Mouse (Mus musculus): Measurements from ENCODE around the gene Trrap. TPM values are rescaled to one million over a fixed set of nuclear protein-coding genes. Genes with fewer than 3 reads are reported as not detected.
A peak's percentile ranks its signal among the peaks of the same experiment; 100 is the strongest.

Gene Trrap
- polyA plus RNA-seq, 1 experiment from 2014 or later = 14.3 TPM

DNA sequence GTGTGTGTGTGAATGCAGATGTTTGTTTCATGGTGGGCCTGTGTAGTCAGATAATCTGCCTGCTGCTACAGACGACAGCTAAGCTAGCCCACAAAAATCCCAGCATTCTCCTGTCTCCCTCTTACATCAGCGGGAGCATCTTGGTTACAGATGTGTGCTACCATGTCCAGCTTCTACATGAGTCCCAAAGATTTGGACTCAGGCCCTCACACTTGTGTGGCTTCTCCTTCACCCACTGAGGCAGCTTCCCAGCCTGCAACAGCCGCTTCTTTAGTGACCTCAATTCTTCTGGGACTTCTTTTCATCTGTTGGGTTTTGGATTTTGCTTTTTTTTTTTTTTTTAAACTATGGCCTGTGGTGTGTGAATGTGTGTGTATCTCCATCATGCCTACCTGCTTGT, 105.3 kb downstream of the Trrap start:
- WGBS (ENCODE audit: insufficient replicate concordance) = 57% methylated on average over 3 of the region's 3 CpGs
- H3K4me2 ChIP-seq = no peak overlapping the region
- no peaks in the 10 kb centered on the region for H3K36me3 ChIP-seq
- no peaks in the 10 kb centered on the region for H3K9me3 ChIP-seq (replicated peaks)
- H3K27ac ChIP-seq = no peak overlapping the region
- H3K9ac ChIP-seq = no peak overlapping the region
- no peak overlapping the region for H3K4me3 ChIP-seq (replicated peaks)
- DNase-seq (no peak), ATAC-seq (ENCODE audit: low read depth) (no peak)
- H3K27me3 ChIP-seq = no peaks in the 10 kb centered on the region
- H3K4me1 ChIP-seq (replicated peaks) = peaks cover 14% of the 10 kb centered on the region

DNA sequence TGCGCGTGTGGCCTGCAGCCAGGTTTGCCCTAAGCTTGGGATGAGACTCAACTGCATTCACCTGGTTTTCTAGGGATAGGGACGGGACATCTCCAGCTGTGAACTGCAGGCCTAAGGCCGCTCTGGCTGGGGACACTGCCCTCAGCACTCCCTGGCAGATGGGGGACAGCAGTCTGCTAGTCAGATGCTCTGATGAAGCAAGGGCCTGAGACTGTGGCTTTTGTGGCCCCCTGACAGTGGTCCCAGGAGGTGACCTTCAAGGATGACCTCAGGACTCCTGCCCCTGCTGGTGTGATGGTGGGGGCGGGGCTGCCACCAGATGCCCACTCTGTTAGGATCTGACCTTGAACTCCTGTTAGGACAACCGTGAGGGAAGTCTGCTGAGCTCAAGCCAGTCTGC, 107.7 kb downstream of the Trrap start:
- 78% methylated on average over 6 of the region's 6 CpGs for WGBS (ENCODE audit: insufficient replicate concordance)
- Histone ChIP-seq H3K4me2 (no peak overlapping the region), H3K9me3 (replicated peaks) (no peaks in the 10 kb centered on the region), H3K9ac (no peak overlapping the region), H3K4me1 (replicated peaks) (peaks cover 10% of the 10 kb centered on the region), H3K36me3 (0 out of 2 replicates have a peak, but pooled peaks cover 2% of the 10 kb centered on the region), H3K4me3 (replicated peaks) (no peak overlapping the region), H3K27me3 (no peaks in the 10 kb centered on the region), H3K27ac (no peak overlapping the region)
- DNase-seq (no peak), ATAC-seq (ENCODE audit: low read depth) (no peak)

DNA sequence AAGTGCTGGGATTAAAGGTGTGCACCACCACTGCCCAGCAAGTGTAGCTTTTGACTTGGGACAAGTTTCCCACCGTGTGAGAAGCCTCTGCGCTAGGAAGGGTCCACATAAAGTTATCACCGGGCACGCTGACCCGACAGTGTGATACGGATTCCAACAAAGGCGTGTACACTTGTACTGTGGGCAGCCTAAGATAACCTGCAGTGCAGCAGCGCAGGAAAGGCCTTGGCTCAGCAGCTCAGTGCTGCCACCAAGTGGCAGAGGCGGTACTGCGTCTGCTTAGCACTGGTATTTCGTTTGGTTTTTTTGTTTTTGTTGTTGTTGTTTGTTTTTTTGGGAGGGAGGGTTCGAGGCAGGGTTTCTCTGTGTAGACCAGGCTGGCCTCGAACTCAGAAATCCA, 108.4 kb downstream of the Trrap start:
- H3K4me2 ChIP-seq = no peak overlapping the region
- peak; percentile 78 for ATAC-seq (ENCODE audit: low read depth)
- H3K4me1 ChIP-seq (replicated peaks) = peaks cover 10% of the 10 kb centered on the region
- no peak overlapping the region for H3K4me3 ChIP-seq (replicated peaks)
- H3K9ac ChIP-seq = no peak overlapping the region
- 0 out of 2 replicates have a peak, but pooled peaks cover 2% of the 10 kb centered on the region for H3K36me3 ChIP-seq
- H3K27me3 ChIP-seq = no peaks in the 10 kb centered on the region
- H3K9me3 ChIP-seq (replicated peaks) = no peaks in the 10 kb centered on the region
- no peak overlapping the region for H3K27ac ChIP-seq
- DNase-seq = peak; percentile 48
- 3% methylated on average over 13 of the region's 13 CpGs for WGBS (ENCODE audit: insufficient replicate concordance)

DNA sequence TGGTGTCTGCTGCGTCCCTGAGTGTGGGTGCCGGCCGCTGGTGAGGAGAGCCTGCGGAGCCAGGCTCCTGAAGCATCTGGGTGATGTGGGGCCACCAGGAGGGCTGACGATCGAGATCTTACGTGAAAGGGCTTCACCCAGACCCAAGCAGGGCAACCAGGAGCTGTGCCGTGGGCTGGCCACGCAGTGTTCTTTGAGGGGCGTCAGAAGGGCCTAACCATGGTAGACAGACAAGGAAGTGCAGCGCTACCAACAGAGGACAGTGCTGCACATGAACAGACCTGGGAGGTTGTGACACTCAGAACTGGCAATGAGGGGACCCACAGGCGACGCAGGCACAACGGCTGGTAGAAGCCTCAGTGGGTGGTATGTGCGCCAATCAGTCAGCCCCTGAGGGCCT, 109.5 kb downstream of the Trrap start:
- no peak for ATAC-seq (ENCODE audit: low read depth)
- WGBS (ENCODE audit: insufficient replicate concordance) = 88% methylated on average over 15 of the region's 15 CpGs
- DNase-seq = no peak

DNA sequence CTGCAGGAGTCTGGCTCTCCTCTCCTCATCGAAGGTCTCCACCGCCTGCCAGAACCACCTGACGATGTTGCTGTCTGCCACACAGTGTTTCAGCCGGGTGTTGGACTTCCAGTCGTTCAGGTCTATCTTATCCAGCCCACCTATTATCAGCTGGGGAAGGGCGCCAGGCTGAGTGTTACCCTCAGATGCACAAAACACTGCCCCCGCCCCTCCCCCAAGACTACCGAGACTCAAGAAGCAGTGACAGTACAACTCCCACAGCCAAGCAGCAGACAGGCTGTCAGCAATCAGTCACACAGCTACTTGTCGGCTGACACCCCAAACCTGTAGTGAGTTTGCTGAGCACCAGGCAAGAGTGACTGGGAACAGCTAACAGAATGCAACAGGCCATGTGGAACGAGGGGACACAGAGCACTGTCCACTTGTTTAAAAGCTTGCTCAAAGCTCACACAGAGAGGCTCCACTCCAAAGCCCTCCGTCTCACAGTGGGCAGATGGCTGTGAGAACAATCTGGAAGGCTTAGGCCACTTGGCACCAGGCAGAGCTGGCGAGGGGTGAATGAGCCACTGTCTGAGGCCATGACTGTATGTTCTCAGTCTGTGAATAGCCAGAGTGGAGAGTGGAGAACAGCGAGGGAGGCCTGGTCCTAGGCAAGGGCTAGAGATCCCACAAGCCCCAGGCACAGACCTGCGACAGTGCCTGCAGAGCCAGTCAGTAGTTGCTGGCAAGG, 114.3 kb downstream of the Trrap start:
- peaks cover 13% of the 10 kb centered on the region for H3K36me3 ChIP-seq
- no peak overlapping the region for H3K9ac ChIP-seq
- H3K27ac ChIP-seq = no peak overlapping the region
- H3K27me3 ChIP-seq = no peaks in the 10 kb centered on the region
- H3K9me3 ChIP-seq (replicated peaks) = no peaks in the 10 kb centered on the region
- 60% methylated on average over 14 of the region's 14 CpGs for WGBS (ENCODE audit: insufficient replicate concordance)
- no peak for DNase-seq
- no peak overlapping the region for H3K4me3 ChIP-seq (replicated peaks)
- H3K4me2 ChIP-seq = no peak overlapping the region
- no peaks in the 10 kb centered on the region for H3K4me1 ChIP-seq (replicated peaks)
- no peak for ATAC-seq (ENCODE audit: low read depth)

More for the DNA sequence above, 109.5 kb downstream of the Trrap start:
- Histone ChIP-seq H3K27ac (no peak overlapping the region), H3K4me3 (replicated peaks) (no peak overlapping the region), H3K4me1 (replicated peaks) (peaks cover 10% of the 10 kb centered on the region), H3K27me3 (no peaks in the 10 kb centered on the region), H3K9me3 (replicated peaks) (no peaks in the 10 kb centered on the region), H3K9ac (no peak overlapping the region), H3K4me2 (no peak overlapping the region), H3K36me3 (0 out of 2 replicates have a peak, but pooled peaks cover 2% of the 10 kb centered on the region)

DNA sequence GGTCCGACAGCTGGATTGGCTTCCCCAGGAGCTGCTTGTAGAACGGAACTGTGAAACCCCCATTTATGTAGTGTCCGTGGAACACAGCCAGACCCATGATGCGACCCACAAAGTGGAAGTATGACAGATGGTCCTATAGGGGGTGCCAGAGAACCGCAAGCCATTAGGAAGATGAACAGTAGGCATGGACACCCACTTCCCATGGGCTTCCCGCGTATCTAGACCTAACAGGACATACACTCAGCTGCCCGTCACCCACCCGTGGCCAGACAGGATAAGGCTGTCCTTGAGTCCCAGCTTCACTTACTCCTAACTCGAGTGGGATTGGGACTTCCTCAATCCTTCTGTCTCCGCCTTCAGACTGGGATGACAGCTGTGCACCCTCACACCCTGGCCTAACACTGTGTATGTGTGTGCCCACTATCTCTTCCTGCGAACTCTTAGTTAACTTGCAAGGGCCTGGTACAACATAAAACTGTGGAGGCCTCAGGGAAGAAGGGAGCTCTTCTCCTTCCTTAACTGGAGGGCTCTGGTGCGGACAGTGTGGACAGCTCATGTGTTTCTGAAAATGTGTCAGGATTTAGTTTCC, 117.2 kb downstream of the Trrap start:
- Histone ChIP-seq H3K27ac (no peak overlapping the region), H3K4me1 (replicated peaks) (no peaks in the 10 kb centered on the region), H3K9ac (no peak overlapping the region), H3K36me3 (peaks cover 32% of the 10 kb centered on the region), H3K4me3 (replicated peaks) (no peak overlapping the region), H3K27me3 (no peaks in the 10 kb centered on the region), H3K9me3 (replicated peaks) (no peaks in the 10 kb centered on the region), H3K4me2 (no peak overlapping the region)
- no peak for ATAC-seq (ENCODE audit: low read depth)
- no peak for DNase-seq
- WGBS (ENCODE audit: insufficient replicate concordance) = 67% methylated on average over 13 of the region's 13 CpGs

DNA sequence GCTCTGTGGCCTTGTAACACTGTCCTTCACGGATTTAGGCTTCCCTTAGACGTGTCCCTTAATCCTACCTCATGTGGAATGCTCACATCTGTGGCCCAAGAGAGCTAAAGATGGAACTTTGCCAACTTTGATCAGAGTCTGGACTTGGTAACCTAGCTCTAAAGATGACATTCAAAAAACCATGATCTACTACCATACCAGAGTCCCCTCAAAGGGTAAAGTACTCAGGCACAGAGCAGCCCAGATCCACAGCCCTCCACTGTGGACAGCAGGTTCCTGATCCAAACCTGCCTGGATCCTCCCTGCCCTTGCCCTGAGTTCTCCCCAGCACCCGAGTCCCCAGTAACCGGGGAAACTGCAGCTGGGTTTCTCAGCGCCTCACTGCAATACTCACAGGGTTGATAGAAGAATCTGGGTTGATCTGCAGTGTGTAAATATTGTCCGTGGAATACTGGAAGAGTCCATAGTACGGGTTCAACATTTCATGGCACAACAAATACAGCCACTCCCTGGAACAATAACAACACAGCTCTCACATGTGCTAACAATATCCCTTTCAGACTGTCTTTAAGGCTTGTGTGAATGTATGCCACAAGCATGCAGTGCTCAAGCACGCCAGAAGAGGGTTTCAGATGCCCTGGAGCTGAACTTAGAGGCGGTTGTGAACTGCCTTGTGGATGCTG, 118.6 kb downstream of the Trrap start:
- no peak overlapping the region for H3K4me2 ChIP-seq
- no peaks in the 10 kb centered on the region for H3K4me1 ChIP-seq (replicated peaks)
- ATAC-seq (ENCODE audit: low read depth) = no peak

DNA sequence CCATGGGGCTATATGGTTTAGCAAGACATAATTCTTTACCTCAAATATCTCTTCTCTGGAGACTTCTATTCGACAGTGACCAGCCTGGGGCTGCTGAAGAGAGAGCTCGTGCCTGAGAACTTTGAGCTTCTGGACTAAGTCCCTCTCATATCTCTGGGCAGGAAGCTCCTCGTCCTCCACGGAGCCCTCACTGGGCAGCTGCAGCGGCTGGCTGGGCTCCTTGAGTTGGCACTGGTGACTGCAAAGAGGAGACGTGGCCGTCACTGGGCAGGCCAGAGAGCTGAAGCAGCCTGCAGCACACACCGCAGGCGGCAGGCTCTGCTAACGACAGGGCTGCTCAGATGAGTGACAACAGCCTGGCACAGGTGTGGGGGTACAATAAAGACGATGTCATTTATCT, 123.7 kb downstream of the Trrap start:
- Histone ChIP-seq H3K27me3 (no peaks in the 10 kb centered on the region), H3K9me3 (replicated peaks) (no peaks in the 10 kb centered on the region), H3K4me2 (no peak overlapping the region), H3K4me3 (replicated peaks) (no peak overlapping the region), H3K9ac (no peak overlapping the region), H3K27ac (no peak overlapping the region), H3K4me1 (replicated peaks) (no peaks in the 10 kb centered on the region), H3K36me3 (peaks cover 38% of the 10 kb centered on the region)
- DNase-seq (no peak), ATAC-seq (ENCODE audit: low read depth) (no peak)
- 71% methylated on average over 11 of the region's 11 CpGs for WGBS (ENCODE audit: insufficient replicate concordance)

More for the DNA sequence above, 118.6 kb downstream of the Trrap start:
- H3K36me3 ChIP-seq = peaks cover 35% of the 10 kb centered on the region
- no peak overlapping the region for H3K27ac ChIP-seq
- no peaks in the 10 kb centered on the region for H3K9me3 ChIP-seq (replicated peaks)
- no peak overlapping the region for H3K9ac ChIP-seq
- DNase-seq = no peak
- 68% methylated on average over 9 of the region's 9 CpGs for WGBS (ENCODE audit: insufficient replicate concordance)
- H3K4me3 ChIP-seq (replicated peaks) = no peak overlapping the region
- H3K27me3 ChIP-seq = no peaks in the 10 kb centered on the region

DNA sequence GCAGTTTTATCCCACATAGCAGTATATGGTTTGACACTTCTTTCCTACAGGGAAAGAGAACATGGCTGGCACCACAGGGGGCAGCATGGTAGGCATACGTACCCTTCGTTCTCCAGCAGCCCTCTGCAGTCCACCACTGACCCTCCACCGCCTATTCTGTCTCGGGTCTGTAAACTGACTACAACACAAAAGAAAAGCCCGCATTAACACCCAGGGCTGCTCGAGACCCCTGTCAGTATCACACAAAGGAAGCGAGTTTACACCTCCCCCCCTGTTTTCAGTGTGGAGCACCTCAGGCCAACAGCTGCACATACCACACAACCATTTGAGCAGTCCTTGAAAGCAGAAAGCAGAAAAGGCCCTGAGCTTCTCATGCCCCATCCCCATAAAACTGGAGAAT, 130.3 kb downstream of the Trrap start:
- Histone ChIP-seq H3K4me1 (replicated peaks) (peaks cover 9% of the 10 kb centered on the region), H3K9me3 (replicated peaks) (no peaks in the 10 kb centered on the region), H3K9ac (no peak overlapping the region), H3K4me2 (no peak overlapping the region), H3K27ac (no peak overlapping the region), H3K27me3 (no peaks in the 10 kb centered on the region), H3K4me3 (replicated peaks) (no peak overlapping the region), H3K36me3 (peaks cover 15% of the 10 kb centered on the region)
- DNase-seq (no peak), ATAC-seq (ENCODE audit: low read depth) (no peak)
- 72% methylated on average over 7 of the region's 7 CpGs for WGBS (ENCODE audit: insufficient replicate concordance)

DNA sequence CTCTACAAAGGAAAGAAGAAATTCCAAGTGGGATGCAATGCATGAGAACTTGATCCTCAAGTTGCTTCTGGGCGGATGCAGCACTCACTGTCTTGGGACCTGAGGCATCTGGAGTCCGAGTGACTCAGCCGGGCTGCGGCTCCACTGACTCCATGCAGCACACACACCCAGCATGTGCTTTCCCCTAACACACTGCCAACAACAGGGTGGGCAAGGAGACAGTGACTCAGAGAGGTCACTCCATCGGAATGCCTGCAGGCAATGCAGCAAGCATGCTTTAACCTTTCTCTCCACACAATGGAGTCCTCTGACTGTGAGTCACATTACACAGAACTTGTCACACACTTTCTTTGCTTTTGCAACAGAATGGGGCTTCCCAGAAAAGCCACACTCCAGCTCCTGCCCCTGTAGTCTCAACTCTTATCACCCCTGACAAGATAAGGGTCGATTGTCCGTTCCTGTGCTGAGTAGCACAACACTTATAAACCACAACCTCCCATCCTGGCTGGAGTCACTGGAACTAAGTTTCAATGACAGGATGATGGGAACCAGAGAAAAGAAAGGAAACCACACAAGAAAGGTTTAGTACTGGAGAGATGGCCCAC, 131.0 kb downstream of the Trrap start:
- no peaks in the 10 kb centered on the region for H3K27me3 ChIP-seq
- no peaks in the 10 kb centered on the region for H3K9me3 ChIP-seq (replicated peaks)
- 34% methylated on average over 7 of the region's 7 CpGs for WGBS (ENCODE audit: insufficient replicate concordance)
- DNase-seq (no peak), ATAC-seq (ENCODE audit: low read depth) (no peak)
- H3K4me1 ChIP-seq (replicated peaks) = peaks cover 9% of the 10 kb centered on the region
- no peak overlapping the region for H3K9ac ChIP-seq
- H3K36me3 ChIP-seq = peaks cover 15% of the 10 kb centered on the region
- no peak overlapping the region for H3K27ac ChIP-seq
- H3K4me3 ChIP-seq (replicated peaks) = no peak overlapping the region
- no peak overlapping the region for H3K4me2 ChIP-seq

DNA sequence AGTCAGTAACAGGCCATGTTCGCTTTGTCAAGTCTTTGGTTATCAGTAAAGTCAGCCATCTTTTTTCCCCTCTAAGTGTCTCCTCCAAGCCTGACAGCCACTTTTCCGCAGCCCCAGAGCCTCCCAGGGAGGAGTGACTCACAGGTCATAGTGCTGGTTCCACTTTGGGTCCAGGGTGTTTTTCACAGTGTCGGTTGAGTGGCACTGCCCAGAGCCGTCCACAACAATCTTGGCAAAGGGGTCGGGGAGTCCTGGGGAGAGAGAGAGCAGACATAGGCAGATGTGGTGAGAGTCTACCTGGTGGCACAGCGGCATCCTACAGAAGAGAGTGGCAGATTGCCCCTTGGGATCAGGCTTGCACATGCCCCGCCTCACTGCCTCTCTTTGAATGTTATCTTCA, 133.5 kb downstream of the Trrap start:
- WGBS (ENCODE audit: insufficient replicate concordance) = 74% methylated on average over 7 of the region's 7 CpGs
- Histone ChIP-seq H3K9ac (no peak overlapping the region), H3K4me1 (replicated peaks) (peaks cover 12% of the 10 kb centered on the region), H3K27me3 (no peaks in the 10 kb centered on the region), H3K36me3 (peaks cover 9% of the 10 kb centered on the region; the same call in 1 of the 2 replicates), H3K4me2 (no peak overlapping the region), H3K4me3 (replicated peaks) (no peak overlapping the region), H3K27ac (no peak overlapping the region), H3K9me3 (replicated peaks) (no peaks in the 10 kb centered on the region)
- no peak for ATAC-seq (ENCODE audit: low read depth)
- DNase-seq = no peak

Data from liver, embryonic 13.5 days (tissue).